Mouse (Mus musculus) neural tube, embryonic 14.5 days (tissue): Measurements from ENCODE around the gene Pik3cd. TPM values are rescaled to one million over a fixed set of nuclear protein-coding genes. Genes with fewer than 3 reads are reported as not detected.

Experiments
- ATAC-seq: fragments of 200-750 bp; cut with Nextera tagmentation; 2 replicates; pipeline ENCODE4 v1.8.0; 2017; ENCODE audit warnings: low read depth, mild to moderate bottlenecking, moderate TSS enrichment, moderate library complexity
- H3K27ac ChIP-seq: fragments of 300-500 bp; sonication (generic); 2 replicates; pipeline ENCODE4 v1.5.1; 2014; ENCODE audit warnings: low read depth, mild to moderate bottlenecking, control low read depth, low read length, moderate library complexity, mixed read lengths
- H3K27me3 ChIP-seq: fragments of 300-500 bp; sonication (generic); 2 replicates; pipeline ENCODE4 v1.6.1; 2014; ENCODE audit warnings: low read length; ENCODE audit not compliant: control insufficient read depth, insufficient read depth
- H3K36me3 ChIP-seq: fragments of 300-500 bp; sonication (generic); 2 replicates; pipeline ENCODE4 v1.6.1; 2014; ENCODE audit warnings: low read length, mixed read lengths; ENCODE audit not compliant: control insufficient read depth, insufficient read depth
- H3K4me1 ChIP-seq: fragments of 300-500 bp; sonication (generic); 2 replicates; pipeline ENCODE4 v1.6.1; 2014; ENCODE audit warnings: low read length; ENCODE audit not compliant: control insufficient read depth, insufficient read depth
- H3K4me2 ChIP-seq: fragments of 300-500 bp; sonication (generic); 2 replicates; pipeline ENCODE4 v1.6.1; 2014; ENCODE audit warnings: mild to moderate bottlenecking, low read depth, low read length, control low read depth
- H3K4me3 ChIP-seq: fragments of 300-500 bp; sonication (generic); 2 replicates; pipeline ENCODE4 v1.5.1; 2014; ENCODE audit warnings: low read depth, low read length, control low read depth, mixed read lengths
- H3K9ac ChIP-seq: fragments of 300-500 bp; sonication (generic); replicated peaks from 2 replicates; pipeline ENCODE4 v1.6.1; 2014; ENCODE audit warnings: low read depth, mild to moderate bottlenecking, control low read depth, low read length, mixed read lengths
- H3K9me3 ChIP-seq: fragments of 300-500 bp; sonication (generic); 2 replicates; pipeline ENCODE4 v1.6.1; 2016; ENCODE audit warnings: low read length; ENCODE audit not compliant: control insufficient read depth
- WGBS: fragments of 180-500 bp; shearing (Covaris S2); extraction: QIAGEN DNeasy Blood & Tissue Kit; methylation state at CpG from one replicate; pipeline ENCODE4 v1.1.7; 2014; 5-methylcytosine and 5-hydroxymethylcytosine counted together
- polyA plus RNA-seq: library from polyadenylated mRNA; unstranded; fragments of >200 nt; fragmentation: Nextera tagmentation; extraction: Ambion mirVana; gene quantifications from 2 replicates; pipeline ENCODE4 v1.2.1, GENCODE M21; 2014

Gene Pik3cd
- polyA plus RNA-seq, 1 experiment from 2014 or later: 16.5 TPM

DNA sequence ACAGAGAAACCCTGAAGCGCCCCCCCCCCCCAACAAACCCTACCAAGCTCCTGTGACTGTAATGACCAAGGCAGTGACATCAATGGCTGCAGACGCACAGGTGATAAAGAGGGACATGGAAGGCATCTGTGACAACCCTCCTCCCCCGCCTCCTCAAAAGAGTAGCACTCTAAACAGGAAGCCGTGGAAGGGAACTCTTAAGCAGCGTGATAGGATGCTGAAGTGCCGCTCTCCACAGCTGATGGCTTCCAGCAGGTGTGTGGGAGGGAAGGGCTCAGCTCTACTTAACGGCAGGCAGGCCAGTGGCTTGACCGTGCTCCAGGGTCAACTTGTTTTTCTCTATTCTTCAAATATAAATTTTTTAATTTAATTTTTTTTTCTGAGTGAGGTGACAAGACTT lies 18.8 kb upstream of the Pik3cd start:
- Histone ChIP-seq H3K4me2 (no peak overlapping the region), H3K4me3 (no peak overlapping the region), H3K36me3 (peaks cover 58% of the 10 kb centered on the region), H3K4me1 (no peaks in the 10 kb centered on the region), H3K27ac (no peak overlapping the region), H3K9me3 (no peaks in the 10 kb centered on the region), H3K27me3 (no peaks in the 10 kb centered on the region), H3K9ac (no peak overlapping the region)
- no peak for ATAC-seq
- 90% methylated on average over 8 of the region's 8 CpGs for WGBS

DNA sequence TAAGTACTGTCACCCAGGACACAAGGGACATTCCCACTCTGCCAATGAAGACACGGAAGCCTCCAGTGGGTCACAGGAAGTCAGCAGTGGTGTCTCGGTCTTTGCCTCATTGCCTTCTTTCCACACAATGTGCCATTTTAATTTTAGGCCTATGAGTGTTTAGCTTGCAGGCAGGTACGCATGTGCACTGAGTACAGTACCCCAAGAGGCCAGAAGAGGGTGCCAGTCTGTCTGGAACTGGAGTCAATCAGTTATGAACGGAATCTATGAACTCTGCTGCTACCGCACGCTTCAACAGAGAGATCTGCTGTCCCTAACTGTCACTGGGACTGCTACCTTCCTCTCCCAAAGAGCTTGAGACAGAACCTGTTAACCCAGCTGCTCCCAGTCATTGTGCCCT lies 17.3 kb upstream of the Pik3cd start:
- no peak overlapping the region for H3K4me3 ChIP-seq
- no peak overlapping the region for H3K9ac ChIP-seq
- peaks cover 51% of the 10 kb centered on the region for H3K36me3 ChIP-seq
- H3K9me3 ChIP-seq: no peaks in the 10 kb centered on the region
- no peaks in the 10 kb centered on the region for H3K27me3 ChIP-seq
- no peak overlapping the region for H3K4me2 ChIP-seq
- no peak overlapping the region for H3K27ac ChIP-seq
- no peak for ATAC-seq
- no peaks in the 10 kb centered on the region for H3K4me1 ChIP-seq
- WGBS: 89% methylated on average over 6 of the region's 6 CpGs

DNA sequence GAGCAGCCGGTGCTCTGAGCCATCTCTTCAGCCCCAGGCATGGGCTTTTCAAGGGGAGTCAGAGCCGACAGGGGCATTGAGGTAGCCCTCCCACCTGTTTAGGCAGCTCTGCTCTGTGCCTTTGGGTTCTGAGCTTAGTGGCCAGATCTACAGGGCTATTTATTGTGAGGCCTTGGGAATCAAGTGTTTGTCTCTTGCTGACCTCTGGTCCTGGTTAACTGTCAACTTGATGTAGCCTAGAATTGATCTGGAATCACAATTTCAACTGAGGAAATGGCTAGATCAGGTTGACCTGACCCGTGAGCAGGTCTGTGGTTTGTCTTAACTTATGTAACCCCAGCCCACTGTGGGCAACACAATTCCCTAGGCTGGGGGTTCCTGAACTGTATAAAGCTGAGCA lies 12.2 kb upstream of the Pik3cd start:
- Histone ChIP-seq H3K9ac (no peak overlapping the region), H3K27ac (no peak overlapping the region), H3K4me3 (no peak overlapping the region), H3K27me3 (no peaks in the 10 kb centered on the region), H3K4me2 (no peak overlapping the region), H3K4me1 (no peaks in the 10 kb centered on the region), H3K9me3 (no peaks in the 10 kb centered on the region), H3K36me3 (peaks cover 32% of the 10 kb centered on the region)
- 85% methylated on average over 3 of the region's 3 CpGs for WGBS
- ATAC-seq: no peak

DNA sequence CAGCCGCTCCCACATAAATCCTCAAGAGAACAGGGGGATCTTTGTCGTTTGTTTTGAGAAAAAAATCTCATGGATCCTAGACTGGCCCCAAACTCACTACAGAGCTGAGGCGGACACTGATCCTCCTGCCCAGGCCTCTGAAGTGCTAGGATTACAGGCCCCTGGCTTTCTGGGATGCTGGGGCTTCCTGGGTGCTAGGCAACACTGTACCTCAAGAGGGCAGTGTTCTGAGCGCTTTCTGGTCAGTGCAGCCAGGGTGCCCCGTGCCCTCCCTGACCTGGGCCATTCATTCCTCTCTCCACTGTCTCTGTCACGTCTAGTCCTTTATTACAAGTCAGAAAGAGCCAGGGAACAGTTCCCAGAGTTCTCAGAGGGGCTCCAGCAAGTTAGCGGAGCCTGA lies 9.6 kb upstream of the Pik3cd start:
- no peak for ATAC-seq
- no peaks in the 10 kb centered on the region for H3K4me1 ChIP-seq
- no peak overlapping the region for H3K9ac ChIP-seq
- no peak overlapping the region for H3K27ac ChIP-seq
- H3K4me3 ChIP-seq: no peak overlapping the region
- H3K4me2 ChIP-seq: no peak overlapping the region
- H3K36me3 ChIP-seq: peaks cover 11% of the 10 kb centered on the region
- H3K27me3 ChIP-seq: no peaks in the 10 kb centered on the region
- no peaks in the 10 kb centered on the region for H3K9me3 ChIP-seq
- WGBS: 19% methylated on average over 7 of the region's 7 CpGs

DNA sequence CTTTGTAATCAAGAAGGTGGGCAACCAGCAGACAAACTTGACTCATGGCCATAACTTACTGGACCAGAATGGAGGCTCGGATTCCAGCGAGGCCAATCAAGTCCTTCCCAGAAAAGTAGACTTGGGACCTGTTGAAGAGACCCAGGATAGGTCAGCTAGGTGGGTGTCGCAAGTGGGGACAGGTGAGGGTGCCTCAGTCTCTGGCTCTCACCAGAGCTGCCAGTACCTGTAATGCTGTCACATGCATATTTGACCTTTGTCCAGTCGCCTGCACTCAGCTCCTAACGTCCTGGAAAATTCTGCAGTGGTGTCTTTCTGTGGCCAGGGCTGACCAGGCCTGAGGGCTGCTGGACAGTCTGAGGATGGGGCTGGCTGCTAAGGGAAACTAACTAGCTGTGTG lies 9.1 kb upstream of the Pik3cd start:
- no peak overlapping the region for H3K4me2 ChIP-seq
- no peaks in the 10 kb centered on the region for H3K9me3 ChIP-seq
- WGBS: 89% methylated on average over 5 of the region's 5 CpGs
- H3K27me3 ChIP-seq: no peaks in the 10 kb centered on the region
- no peak overlapping the region for H3K27ac ChIP-seq
- no peak for ATAC-seq
- H3K4me3 ChIP-seq: no peak overlapping the region
- peaks cover 6% of the 10 kb centered on the region for H3K36me3 ChIP-seq
- no peak overlapping the region for H3K9ac ChIP-seq
- no peaks in the 10 kb centered on the region for H3K4me1 ChIP-seq

DNA sequence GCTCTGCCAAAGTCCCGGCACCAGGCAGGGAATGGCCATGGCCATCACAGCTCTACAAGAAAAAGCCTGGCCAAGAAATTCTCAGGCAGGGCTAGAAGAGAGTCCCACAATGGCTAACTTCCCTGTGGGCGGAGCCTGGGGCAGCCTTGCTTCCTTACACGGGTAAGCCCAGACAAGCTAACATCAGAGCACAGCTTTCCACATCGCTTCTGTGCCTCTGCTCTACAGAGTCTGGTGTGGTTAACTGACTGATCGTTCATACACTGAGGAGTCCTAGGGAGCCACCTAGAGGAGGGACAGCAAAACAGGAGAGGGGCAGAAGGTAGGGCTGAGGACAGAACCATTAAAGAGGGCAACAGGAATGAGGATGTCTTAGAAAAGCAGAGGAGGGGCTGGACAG lies 8.1 kb upstream of the Pik3cd start:
- H3K4me3 ChIP-seq: no peak overlapping the region
- no peak overlapping the region for H3K9ac ChIP-seq
- H3K4me2 ChIP-seq: no peak overlapping the region
- H3K27me3 ChIP-seq: no peaks in the 10 kb centered on the region
- H3K9me3 ChIP-seq: no peaks in the 10 kb centered on the region
- no peaks in the 10 kb centered on the region for H3K4me1 ChIP-seq
- WGBS: 18% methylated on average over 5 of the region's 5 CpGs
- no peak overlapping the region; the same call in 1 of the 2 replicates for H3K27ac ChIP-seq
- peak; percentile 49; the same call in 1 of the 2 replicates for ATAC-seq
- H3K36me3 ChIP-seq: no peaks in the 10 kb centered on the region; the same call in 1 of the 2 replicates

DNA sequence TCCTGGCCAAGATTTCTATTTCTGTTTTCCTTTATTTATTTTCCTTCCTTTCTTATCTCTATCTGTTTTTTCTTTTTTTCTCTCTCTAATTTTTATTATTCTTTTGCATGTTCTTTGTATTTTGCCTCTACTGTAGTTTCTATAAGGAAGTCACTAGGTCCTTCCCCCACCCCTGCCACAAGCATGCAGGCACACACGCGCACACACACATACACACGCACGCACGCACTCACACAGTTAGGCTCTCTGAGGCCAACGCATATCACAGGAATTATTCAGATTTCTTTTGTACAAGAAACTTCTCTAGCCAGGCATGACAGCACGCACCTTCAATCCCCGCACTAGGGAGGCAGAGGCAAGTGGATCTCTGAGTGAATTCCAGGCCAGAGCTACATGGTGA lies 3.6 kb upstream of the Pik3cd start:
- H3K27me3 ChIP-seq: no peaks in the 10 kb centered on the region
- H3K4me3 ChIP-seq: no peak overlapping the region
- no peak overlapping the region for H3K27ac ChIP-seq
- no peaks in the 10 kb centered on the region for H3K36me3 ChIP-seq
- H3K4me1 ChIP-seq: no peaks in the 10 kb centered on the region
- no peak overlapping the region for H3K4me2 ChIP-seq
- 92% methylated on average over 8 of the region's 8 CpGs for WGBS
- H3K9me3 ChIP-seq: no peaks in the 10 kb centered on the region
- ATAC-seq: no peak
- H3K9ac ChIP-seq: no peak overlapping the region

DNA sequence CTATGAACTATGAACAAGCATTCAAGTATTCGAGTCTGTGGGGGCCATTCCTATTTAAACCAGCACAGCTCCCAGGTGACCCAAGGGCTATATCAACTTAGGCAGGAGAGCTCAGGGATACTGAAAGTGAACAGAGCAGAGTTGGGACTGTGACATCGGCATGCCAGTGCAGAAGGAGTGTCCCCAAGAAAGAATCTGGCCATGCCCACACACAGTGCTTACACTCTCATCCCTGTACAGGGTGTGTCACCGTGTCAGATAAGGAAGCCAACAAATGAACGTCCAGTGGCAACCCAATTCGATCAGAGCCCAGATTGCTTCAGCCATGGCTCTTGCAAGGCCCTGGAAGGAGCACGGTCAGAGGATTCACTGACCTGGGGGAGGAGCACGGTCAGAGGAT lies 2.9 kb upstream of the Pik3cd start:
- H3K27me3 ChIP-seq: no peaks in the 10 kb centered on the region
- no peak overlapping the region for H3K9ac ChIP-seq
- H3K4me1 ChIP-seq: no peaks in the 10 kb centered on the region
- H3K4me2 ChIP-seq: no peak overlapping the region
- H3K4me3 ChIP-seq: no peak overlapping the region
- no peak overlapping the region for H3K27ac ChIP-seq
- no peak for ATAC-seq
- no peaks in the 10 kb centered on the region for H3K9me3 ChIP-seq
- WGBS: 80% methylated on average over 7 of the region's 7 CpGs
- H3K36me3 ChIP-seq: no peaks in the 10 kb centered on the region

DNA sequence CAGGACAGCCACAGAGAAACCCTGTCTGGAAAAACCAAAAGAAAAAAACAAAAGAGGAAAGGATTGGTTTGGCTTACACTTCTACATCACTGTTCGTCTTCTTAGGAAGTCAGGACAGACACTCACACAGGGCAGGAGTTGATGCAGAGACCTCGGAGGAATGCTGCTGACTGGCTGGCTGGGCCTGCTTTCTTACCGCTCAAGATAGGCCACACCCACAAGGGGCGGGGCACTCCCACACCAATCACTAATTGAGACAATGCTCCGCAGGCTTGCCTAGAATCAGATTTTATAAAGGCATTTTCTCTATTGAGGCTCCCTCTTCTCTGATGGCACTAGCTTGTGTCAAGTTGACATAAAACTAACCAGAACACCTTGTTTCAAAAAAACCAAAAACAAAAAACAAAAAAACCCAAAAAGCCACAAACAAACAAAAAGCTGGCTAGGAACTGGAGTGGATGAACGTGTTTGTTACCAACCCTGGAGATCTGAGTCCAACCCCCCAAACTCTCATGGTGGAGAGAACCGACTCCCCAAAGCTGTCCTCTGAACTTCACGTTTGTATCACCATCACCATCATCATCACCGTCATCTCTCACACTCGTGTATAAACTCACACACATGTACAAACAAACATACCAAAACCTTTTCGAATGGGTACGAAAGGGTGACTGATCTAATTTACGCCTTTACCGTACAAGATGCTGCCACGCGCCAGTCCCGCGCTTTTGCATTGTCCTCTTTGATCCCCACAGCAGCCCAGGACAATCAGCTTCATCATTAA lies 753 bp downstream of the Pik3cd start:
- Histone ChIP-seq H3K27me3 (no peaks in the 10 kb centered on the region), H3K4me1 (peaks cover 5% of the 10 kb centered on the region), H3K36me3 (no peaks in the 10 kb centered on the region), H3K9me3 (no peaks in the 10 kb centered on the region), H3K4me3 (no peak overlapping the region), H3K9ac (no peak overlapping the region), H3K27ac (no peak overlapping the region), H3K4me2 (no peak overlapping the region)
- 55% methylated on average over 18 of the region's 18 CpGs for WGBS
- ATAC-seq: no peak
